Mouse (Mus musculus) small intestine, adult 2 months (tissue): Measurements from ENCODE around the gene Sema7a.

Experiments used
- CTCF ChIP-seq: fragments of 200-500 bp; IDR thresholded peaks from 2 replicates; pipeline ENCODE4 v1.5.1; 2012; ENCODE audit warnings: low read depth, mild to moderate bottlenecking, control low read depth, inconsistent platforms, low read length, moderate library complexity, mixed read lengths; ENCODE audit not compliant: insufficient replicate concordance, insufficient read length; ENCODE audit errors: extremely low read depth
- POLR2A ChIP-seq: fragments of 200-500 bp; IDR thresholded peaks from 2 replicates; pipeline ENCODE4 v1.6.1; 2012; ENCODE audit warnings: low read depth, mild to moderate bottlenecking, control low read depth, inconsistent platforms, low read length, moderate library complexity

DNA sequence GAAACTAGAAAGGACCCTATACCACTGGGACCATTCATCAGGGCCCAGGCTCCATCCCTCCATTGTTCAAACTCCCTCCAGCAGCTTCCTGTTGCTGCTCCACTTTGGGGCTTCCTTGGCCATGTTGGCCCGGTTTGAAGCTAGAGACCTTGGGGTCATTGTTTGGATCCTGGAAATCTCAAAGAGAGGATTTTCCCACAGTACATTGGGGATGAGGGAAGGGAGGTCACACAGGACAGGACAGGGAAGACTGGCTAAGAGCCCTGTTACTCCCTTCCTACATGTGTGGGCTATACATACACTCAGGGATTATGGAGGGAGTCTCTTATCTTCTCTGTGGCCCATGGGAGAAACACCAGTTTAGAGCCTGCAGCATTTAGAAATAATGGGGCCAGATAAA, 18.7 kb downstream of the Sema7a start:
- TF ChIP-seq CTCF (no peak), POLR2A (no peak)
